Mouse (Mus musculus) adrenal gland, postnatal 14 days (tissue): ENCODE data around the gene Plod1. TPM values are rescaled to one million over a fixed set of nuclear protein-coding genes. Genes with fewer than 3 reads are reported as not detected.
A peak's percentile ranks its signal among the peaks of the same experiment; 100 is the strongest.

ENCODE experiments used
- DNase-seq: peaks from one replicate; pipeline ENCODE4 v3.0.0; 2021; ENCODE audit warnings: mixed read lengths
- total RNA-seq: library from RNA; stranded (reverse); gene quantifications from 2 replicates; pipeline ENCODE4 v1.2.3, GENCODE M21; 2021

The Plod1 gene
- total RNA-seq, 1 experiment from 2014 or later = 43.7 TPM

- DNase-seq = peak; percentile 57
Measured at GRCm38 (mm10) chr4:147938148-147939096, 1.9 kb upstream of the Plod1 start.

DNA sequence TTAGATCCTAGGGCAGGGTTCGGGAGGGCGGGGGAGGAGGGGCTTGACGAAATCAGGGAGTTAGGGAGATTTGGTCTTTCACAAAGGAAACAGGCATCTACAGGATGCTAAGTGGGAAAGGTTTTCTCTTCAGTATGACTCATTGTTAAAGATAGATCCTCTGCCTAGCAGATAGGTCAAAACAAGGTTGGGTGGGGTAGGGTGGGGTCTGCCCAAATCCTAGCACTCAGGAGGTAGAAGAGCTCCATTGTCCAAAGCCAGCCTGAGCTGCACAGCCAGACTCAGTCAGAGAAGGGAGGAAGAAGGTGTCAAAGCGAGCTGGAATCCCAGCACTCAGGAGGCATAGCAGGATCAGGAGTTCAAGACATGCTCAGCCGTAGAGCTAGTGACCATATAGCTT is 919 bp upstream of the Plod1 start:
- no peak for DNase-seq

- no peak for DNase-seq
Measured at GRCm38 (mm10) chr4:147937021-147937420, 454 bp upstream of the Plod1 start.

- DNase-seq = no peak
Measured at GRCm38 (mm10) chr4:147935904-147936303, 663 bp downstream of the Plod1 start.

DNA sequence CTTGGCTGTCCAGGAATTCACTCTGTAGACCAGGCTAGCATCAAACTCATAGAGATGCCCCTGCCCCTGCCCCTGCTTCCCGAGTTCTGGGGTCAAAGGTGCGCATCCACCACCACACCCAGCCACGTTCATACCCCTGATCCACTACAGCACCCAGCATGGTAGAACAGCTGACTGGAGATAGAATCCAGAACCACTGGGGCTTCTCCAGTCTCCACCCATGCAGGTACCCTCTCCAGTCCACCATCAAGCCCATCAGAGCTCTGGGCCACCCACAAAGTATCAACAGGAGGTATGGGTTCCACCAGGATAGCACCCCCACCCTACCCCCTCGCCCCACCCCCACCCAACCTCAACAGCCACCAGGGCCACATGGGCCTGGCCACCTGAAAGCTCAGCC is 2.0 kb downstream of the Plod1 start:
- DNase-seq = no peak

- DNase-seq = no peak
Measured at GRCm38 (mm10) chr4:147934134-147934533, 2.4 kb downstream of the Plod1 start.

- no peak for DNase-seq
Measured at GRCm38 (mm10) chr4:147930946-147931345, 5.6 kb downstream of the Plod1 start.

DNA sequence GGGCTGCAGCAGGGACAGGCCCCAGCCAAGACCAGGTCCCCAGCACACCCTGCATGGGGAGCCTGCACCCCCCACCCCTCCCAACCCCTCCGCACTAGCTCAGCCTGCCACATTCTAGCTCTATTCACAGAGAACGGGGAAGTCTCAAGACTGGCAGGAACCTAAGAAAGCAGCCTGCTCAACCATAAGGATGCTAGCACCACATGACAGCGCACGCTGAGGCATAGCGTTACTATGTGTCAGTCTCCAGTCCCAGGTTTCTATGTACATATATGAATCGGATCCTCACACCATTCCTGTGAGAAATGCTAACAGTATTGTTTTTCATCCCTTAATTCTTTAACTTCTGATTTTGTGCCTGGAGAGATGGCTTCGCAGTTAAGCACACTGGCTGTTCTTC is 8.0 kb downstream of the Plod1 start:
- no peak for DNase-seq

DNA sequence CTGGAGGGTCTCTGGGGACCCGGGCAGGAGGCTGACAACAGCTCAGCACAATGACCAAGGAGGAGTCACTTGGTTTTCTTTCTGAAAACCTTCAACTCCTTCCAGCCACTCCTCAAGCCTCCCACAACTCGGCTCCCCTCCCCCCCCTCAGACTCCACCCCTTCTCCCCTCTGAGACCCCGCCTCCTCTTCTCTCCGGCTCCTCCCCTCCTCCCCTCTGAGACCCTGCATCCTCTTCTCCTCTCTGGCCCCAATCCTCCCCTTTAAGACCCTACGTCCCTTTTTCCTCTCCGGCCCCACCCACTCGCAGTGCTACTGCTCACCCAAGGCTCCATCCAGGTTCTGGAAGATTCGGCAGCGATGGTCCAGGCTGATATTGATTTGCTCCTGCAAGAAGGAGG is 8.4 kb downstream of the Plod1 start:
- no peak for DNase-seq

DNA sequence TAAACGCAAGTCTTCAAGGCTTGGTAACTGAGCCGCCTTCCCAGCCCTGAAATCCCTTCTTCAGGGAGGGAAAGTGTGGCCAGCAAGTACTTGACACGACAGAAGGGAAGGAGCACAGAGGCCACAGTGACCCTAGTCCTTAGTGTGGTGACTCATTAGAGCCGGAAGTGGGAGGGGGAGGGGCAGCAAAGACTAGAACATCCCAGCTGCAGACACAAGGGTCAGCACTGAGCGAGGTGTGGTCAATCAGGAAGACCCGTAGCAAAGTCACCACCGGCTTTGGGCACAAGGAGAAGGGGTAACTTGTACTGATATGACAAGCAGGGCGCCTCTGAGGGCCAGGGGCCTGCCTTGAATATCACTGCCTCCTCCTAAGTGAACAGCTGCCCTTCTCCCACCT is 8.9 kb downstream of the Plod1 start:
- DNase-seq = peak; percentile 73

- no peak for DNase-seq
Measured at GRCm38 (mm10) chr4:147922341-147922740, 14.2 kb downstream of the Plod1 start.

DNA sequence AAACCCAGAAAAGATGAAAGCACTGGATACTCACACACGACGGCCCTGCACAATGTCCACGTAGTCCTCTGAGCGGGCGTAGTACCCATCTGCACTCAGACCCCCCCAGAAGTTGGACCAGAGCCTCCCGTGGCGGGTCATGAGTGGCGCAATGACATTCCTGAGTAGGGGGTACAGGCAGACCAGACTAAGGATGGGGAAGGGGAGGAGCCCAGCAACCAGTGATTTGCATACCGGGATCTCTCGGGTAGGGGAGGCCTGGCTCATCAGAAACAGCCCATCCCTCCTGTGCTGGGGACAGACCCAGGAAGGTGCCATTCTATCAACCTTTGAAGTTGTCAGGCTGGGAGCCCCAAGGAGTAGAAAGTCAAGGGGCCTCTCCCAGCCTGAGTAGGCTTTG is 15.6 kb downstream of the Plod1 start:
- no peak for DNase-seq

DNA sequence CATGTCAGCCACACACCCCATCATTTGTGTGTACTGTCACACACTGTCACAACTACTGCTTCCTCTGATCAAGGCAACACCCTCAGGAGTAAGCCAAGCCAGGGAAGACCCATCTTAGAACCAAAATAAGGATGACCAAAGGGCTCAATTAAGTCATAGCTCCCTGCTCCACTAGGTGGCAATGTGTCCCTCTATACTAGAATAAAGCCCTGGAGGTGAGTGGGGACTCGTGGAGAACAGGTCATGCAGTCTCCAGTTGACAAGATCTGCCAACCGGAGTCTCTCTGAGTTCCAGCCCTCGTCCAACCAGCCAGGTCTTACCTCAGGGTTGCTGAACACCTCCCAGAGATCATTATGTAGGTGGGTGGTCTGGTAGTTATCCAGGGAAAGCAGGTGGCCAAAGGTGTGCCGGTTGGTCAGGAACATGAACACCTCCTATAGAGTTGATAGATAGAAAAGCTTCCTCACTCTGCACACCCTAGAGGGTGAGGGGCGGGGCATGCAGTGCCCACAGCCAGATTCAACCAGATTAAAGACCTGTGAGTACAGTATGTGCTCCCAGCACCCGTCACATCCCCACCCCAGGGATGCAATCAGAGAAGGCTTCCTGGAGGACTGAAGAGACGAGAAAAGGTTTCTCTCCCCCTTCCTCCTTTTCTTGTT is 18.0 kb downstream of the Plod1 start:
- DNase-seq = peak; percentile 76

DNA sequence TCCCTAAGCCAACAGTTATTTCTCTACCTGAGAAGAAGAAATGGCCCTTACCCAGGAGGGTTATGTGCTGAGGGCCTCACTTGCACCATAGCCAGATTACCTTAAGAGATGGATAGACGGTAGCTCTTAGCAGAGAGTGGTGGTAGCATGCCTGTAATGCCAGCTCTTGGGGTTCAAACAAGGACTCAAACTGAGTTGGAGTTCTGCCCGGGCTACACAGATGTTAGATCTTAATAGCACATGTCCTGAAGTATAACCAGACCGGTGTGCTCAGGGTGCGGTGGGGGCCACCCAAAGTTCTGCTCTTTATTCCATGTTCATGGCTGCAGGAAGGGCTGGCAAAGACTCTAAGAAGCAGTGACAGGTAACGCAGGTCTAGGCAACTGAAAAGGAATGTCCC is 27.1 kb downstream of the Plod1 start:
- no peak for DNase-seq

GRCm38 (mm10) chr4:147906230-147906629 is 30.3 kb downstream of the Plod1 start:
- DNase-seq = peak; percentile 70

DNA sequence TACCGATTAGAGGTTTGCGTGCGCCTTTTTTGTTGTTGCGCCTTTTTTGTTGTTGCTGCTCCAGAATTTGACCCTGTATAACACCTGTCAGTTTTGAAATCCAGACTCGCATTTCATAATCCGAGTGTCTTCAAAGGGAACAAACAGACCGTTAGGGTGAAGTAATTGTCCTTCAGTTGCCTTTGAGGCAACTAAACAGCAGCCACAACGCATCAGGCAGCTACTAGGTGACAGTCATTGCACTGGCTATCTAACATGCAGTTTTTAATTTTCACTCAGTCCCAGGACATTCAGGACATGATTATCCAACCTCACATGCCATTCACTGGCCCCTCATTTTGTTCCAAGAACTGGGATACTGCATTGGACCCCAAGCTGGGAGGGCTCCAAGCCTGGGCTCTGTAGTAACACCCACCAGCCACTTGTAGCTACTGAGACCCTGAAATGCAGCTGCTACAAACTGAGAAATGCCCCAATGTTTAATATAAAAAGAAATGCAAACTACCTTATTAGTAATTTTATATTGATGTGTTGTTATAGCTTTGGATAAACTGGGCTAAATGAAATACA is 31.4 kb downstream of the Plod1 start:
- DNase-seq = no peak

DNA sequence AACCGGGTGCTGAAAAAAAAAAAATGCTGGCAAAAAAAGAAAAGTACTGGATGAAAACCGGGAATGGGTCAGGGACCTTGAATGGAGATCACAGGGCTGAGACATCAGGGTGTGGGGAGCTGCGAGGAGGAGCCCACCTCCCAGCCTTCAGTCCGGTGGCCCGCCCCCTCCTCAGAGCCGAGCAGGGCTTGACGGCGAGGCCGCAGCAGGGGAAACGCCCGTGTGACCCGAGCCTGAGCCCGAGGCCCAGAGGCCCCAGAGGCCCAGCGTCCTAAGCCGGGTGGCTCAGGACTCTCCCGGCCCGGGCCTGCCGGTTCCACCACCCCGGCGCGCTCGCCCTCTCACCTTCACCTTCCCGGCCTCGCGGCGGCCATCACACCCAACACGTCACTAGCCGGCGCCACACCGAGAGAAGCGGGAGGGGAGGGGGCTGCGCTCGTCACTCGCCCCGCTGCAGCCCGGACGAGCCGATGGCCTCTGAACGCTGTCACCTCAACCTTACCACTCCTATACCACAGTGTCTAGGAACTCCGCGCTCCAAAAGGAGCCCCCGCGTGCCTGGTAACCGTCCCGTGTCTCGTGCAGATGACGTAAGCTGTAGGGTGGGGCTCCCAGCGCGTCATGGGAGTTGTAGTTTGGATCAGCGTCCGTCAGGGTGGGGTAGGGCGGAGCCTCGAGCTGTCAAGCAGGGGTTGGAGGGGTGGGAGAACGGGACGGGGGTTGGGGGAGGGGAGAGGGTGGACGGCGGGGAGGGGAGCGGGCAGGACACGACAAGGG is 32.1 kb downstream of the Plod1 start, which contains the start of gene Mfn2:
Gene Mfn2, minus strand, starts transcription at position 392 of the 777 bp plus-strand sequence.
- peak; percentile 92 for DNase-seq

DNA sequence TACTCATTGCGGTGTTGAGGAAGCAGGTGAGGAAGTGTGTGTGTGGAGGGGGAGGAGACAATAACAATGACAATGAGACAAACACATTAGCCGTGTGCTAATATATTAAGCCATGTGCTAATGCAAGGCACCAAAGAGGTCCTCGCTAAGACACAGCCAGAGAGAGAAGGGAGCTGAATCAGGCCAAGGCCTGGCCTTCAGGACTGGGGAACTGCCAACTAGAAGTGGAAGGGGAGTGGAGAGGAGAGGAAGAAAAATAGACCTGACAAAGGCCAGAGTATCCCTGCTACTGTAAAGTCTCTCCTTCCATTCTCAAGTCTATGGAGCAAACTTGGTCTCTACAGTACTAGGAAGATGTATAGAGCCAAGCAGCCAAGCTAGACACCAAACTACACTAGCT is 33.0 kb downstream of the Plod1 start:
- peak; percentile 72 for DNase-seq

DNA sequence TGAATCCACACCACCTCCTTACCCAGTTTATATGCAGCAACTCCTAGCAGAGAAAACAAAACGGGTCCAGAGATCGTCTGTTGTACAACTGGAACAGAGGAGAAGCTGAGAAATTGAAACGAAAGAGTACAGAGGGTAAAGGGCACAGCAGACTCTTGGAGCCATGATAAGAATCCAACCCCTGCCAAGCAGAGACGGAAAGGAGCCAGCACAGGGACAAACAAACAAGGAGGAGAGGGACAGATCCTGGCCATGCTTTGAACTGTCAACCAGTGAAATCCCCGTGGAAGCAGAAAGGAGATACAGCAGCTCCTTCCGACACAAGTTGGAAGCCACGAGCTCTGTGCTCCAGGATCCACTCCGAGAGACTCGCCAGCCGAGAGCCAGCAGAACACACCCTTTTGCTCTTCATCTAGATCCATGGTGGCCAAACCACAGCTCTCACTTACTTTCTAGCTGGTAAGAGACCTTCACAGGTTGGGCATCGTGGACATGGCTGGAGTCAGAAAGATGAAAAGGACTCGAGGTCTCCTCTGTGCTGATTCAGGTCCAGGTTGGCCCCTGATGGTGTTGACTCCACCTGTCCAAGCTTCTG is 33.6 kb downstream of the Plod1 start:
- DNase-seq = peak; percentile 48

GRCm38 (mm10) chr4:147900452-147900851 is 36.1 kb downstream of the Plod1 start:
- no peak for DNase-seq

GRCm38 (mm10) chr4:147897348-147897747 is 39.2 kb downstream of the Plod1 start:
- no peak for DNase-seq

- no peak for DNase-seq
Measured at GRCm38 (mm10) chr4:147896411-147896810, 40.2 kb downstream of the Plod1 start.
